Mouse (Mus musculus) right cerebral cortex, adult 2 months (tissue): ENCODE measurements at regions not wholly inside any gene's neighbourhood (a gene's known extent, or its start where the extent isn't known, plus 50 kb on each side); places are given as distances from the start of the nearest gene placed in this dataset.

ENCODE experiments used
- DNase-seq, 2 experiments: peaks; one replicate each; pipeline ENCODE4 v3.0.0; 2021 to 2022; ENCODE audit warnings: low spot score in 2 of 2

GRCm38 (mm10) chr7:134528026-134528425 is 142.4 kb upstream of the Dock1 start:
- no peak for DNase-seq

DNA sequence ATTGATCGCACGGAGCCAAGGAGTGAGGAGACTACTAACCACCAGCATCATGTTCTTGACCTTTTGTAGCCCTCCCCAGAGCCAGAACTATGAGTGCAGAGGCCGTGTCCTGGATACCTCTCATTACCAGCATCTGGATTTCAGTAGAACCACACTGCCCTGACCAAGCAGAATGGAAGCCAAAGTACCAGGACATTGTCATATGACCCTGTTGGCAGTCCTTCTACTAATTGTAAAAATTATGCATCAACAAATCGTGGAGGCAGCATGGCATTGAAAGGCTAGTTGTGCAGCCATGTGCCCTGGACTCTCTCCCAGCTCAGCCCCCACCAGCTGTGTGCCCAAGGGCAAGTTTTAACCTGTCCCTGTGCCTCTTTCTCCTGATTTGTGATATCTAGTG is 135.6 kb upstream of the Dock1 start:
- DNase-seq: no peak

- no peak for DNase-seq
These were observed 128.8 kb upstream of the Dock1 start for GRCm38 (mm10) chr7:134541699-134542098.

DNA sequence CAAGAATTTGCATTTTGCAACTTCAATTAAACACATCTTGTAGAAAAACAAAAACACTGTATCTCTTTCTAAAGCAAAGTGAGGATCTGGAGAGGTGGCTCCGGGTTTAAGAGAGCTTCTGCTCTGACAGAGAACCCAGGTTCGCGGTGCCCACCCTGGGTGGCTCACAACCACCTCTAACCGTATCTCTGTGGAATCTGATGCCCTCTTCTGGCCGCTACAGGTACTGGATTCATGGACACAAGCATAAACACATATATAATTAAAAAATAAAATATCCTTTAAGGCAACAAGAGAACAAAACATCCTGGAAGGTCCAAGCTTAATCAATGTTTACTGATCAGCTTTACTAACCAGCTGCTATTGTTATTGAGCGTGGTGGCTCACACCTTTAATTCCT is 124.3 kb upstream of the Dock1 start:
- DNase-seq: no peak

DNA sequence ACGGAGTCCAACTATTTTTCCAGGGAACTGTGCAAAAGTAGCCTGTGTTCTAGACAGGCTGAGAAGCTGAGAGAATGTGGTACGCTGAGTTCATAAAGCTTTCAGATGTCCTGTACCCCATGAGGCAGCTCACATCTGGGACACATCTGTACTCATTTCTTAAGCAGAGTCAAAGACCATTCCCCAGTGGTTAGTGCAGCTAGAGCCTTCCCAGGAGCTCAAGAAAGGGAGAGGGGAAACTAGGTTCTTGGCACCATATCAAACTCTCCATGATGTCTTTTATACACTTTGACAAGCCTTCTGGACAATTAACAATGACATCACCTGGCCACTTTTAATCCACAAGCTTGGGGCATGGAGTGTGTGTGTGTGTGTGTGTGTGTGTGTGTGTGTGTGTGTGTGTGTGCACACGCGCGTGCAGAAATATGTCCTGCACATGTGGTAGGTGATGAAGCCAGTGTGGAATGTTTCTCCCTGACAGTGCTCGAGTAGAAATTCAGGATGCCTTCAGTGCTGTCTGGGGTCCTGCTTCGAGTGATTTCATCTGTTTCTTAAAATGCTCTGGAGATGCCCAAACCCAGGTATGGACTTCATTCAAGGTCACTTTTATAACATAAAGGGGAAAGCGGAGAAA is 121.1 kb upstream of the Dock1 start:
- no peak for DNase-seq

- DNase-seq: peak in 1 of 2 experiments; percentile 19
These were observed 120.1 kb upstream of the Dock1 start for GRCm38 (mm10) chr7:134550221-134550809.

DNA sequence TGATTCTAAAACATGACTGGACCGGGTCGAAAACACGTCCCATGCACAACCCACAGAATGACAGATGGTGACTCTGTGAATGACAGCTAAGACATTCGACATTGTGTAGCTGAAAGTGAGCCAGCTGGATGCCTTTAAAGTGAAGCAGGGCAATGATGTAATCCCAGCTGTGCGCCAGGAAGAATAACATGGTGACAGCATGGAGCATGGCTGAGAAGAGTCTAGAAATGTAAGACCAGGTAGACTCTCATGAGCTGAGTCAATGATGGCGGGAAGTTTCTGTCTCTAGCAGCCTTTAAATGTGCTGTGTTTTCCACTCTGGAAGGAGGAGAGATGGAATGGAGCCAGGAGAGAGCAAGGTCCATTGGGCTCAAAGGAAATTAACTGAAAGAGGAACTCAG is 118.4 kb upstream of the Dock1 start:
- DNase-seq: no peak

DNA sequence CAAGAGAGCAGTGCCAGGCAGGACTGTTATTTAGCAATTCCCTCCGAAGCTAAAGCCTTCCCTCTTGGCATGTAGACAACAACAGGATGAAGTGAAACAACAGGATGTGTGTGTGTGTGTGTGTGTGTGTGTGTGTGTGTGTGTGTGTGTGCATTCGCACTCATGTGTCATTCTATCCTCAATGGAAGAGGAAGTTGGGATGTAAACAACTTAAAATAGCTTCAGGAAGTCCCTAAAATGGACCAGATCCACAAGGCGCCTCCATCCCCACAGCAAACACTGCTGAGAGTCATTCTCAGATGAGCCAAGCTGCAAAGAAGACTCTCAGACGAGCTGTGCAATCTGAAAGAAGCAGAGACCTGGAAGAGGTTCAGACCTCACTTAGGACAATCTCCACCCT is 114.4 kb upstream of the Dock1 start:
- DNase-seq: no peak

- DNase-seq: peak; percentile 79 to 83
These were observed 104.1 kb upstream of the Dock1 start for GRCm38 (mm10) chr7:134566322-134566721.

DNA sequence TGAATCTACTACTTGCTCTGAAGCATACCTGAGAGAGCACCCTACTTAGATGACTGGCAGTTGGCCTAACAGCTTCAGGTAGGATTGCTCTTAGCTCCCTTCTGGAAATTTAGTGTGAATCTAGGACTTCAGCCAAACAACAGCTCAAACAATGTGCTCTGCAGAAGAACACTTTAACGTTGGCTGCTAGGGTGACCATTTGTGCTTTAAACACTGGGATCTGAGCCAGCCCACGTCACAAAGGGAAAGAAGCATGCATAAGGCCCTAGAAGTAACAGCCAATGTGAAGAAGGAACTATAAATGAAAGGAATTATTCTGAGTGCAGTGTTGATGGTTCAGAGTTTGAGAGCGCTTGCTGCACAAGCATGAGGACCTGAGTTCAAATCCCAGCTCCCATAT is 101.2 kb upstream of the Dock1 start:
- DNase-seq: no peak

GRCm38 (mm10) chr7:134570176-134570810 is 100.2 kb upstream of the Dock1 start:
- no peak for DNase-seq

DNA sequence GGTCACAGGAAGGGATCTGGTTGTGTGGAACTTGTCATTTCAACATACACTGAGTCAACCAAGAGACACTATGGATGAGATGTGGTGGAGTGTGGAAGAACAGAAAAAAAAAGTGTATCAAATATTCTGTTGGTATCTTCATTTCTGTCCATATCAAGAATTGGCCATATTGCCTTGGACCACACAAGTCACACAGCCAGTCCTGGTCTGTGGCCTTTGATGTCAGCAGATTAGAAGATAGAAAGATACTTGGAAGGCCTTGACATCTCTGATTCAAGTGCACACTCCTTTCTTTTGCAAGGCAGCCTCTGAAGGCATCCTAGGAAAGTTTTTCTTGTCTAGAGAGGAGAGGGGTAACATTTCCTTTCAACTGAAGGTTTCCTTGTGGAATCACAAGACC is 88.7 kb upstream of the Dock1 start:
- DNase-seq: no peak

- no peak for DNase-seq
These were observed 85.0 kb upstream of the Dock1 start for GRCm38 (mm10) chr7:134585478-134585877.

DNA sequence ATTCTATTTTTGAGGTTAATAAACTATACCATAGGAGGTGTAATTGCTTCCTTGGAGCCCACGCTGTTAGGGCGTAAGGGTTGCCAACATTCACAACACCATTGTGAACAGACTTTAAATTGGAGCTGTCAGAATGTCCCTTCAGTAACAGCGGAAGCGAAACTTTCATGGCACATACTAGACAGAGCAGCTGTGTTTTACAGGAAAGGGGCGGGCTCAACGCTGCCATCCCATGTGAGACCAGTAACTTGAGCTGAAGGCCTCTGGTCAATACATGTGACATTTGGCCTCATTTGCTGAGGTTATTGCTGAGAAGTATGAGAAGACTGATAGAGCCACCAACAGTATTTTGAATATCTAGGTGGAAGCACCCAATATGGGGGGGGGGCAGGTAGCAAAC is 83.5 kb upstream of the Dock1 start:
- no peak for DNase-seq

GRCm38 (mm10) chr7:134607886-134608285 is 62.6 kb upstream of the Dock1 start:
- no peak for DNase-seq

DNA sequence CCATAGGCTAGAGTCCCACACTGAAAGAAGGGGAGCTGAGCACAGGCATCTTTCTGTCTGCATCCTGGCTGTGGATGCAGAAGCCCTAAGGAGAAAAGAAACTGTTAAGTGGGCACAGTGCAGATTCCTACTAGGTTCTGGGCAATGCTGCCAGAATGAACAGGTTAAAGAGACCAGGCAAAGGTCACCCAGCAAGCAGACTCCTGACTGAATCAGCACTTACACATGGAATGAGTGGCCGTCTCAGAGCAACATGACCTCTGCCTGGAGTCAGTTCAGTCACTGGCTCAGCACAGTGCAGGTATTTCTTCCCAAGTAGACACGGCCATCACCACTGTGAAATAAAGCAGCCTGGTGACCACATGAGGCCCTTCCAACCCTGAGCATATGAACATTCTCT is 60.3 kb upstream of the Dock1 start:
- DNase-seq: no peak

- DNase-seq: no peak
These were observed 59.1 kb upstream of the Dock1 start for GRCm38 (mm10) chr7:134611371-134611770.

DNA sequence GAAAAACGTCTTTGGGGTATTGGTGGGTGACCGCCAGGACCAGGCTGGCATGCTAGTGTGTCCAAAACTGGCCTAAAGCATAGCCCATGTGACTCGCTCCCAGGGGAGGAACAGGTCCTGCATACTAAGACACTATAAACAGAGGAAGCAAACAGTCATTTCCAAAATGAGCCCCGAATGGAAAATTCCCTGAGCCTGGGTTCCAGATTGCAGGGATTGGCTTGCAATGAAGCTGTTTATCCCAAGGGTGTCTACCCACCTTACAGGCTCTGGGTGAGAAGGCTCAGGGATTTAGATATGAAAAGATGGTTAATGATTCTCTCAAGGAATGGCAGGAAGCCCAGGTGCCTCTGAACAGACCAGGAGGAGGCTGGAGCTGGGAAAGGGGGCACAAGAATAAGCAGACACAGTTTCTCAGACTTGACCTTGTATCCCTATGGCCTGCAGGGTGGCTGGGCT is 58.2 kb upstream of the Dock1 start:
- DNase-seq: peak; percentile 10 to 26

- no peak for DNase-seq
These were observed 51.1 kb upstream of the Dock1 start for GRCm38 (mm10) chr7:134619220-134619975.

- no peak for DNase-seq
These were observed 50.4 kb upstream of the Dock1 start for GRCm38 (mm10) chr7:134620006-134620405.
